Mouse (Mus musculus): Measurements from ENCODE around the gene Myo16.

The Myo16 gene

GRCm38 (mm10) chr8:10153611-10154438, at the start of gene Myo16:
TSS of gene Myo16 (plus strand) at chr8:10153911.
- DNase-seq = peak; percentile 66

DNA sequence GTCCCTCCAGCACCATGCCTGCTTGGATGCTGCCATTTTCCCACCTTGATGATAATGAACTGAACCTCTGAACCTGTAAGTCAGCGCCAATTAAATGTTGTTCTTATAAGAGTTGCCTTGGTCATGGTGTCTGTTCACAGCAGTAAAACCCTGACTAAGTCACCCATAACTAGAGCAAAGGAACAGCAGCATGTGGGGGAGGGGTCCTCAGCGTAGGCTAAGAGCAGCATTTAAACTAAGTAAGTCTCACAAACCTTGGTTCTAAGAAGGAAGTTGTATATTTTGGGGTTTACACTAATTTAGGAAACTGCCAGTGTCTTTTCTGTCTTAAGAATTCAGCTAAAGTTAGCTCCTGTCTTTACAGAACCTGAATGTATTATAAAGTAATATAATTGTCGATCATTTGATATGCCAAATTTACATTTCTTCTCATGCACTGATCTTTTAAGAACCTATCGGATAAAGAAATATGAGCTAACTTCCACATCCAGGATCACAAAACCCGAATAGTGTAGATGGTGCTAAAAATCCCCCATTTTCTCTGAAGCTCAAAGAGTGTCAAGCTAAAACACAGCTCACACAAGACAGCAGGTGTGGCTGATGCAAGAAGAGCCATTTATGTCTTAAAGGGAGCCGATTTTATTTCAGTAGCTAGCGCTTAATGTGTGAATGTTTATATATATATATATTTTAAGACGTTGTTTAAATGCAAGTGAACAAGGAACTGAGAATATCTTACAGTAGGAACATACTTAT, 45.0 kb upstream of the Myo16 start:
- DNase-seq = peak; percentile 25

DNA sequence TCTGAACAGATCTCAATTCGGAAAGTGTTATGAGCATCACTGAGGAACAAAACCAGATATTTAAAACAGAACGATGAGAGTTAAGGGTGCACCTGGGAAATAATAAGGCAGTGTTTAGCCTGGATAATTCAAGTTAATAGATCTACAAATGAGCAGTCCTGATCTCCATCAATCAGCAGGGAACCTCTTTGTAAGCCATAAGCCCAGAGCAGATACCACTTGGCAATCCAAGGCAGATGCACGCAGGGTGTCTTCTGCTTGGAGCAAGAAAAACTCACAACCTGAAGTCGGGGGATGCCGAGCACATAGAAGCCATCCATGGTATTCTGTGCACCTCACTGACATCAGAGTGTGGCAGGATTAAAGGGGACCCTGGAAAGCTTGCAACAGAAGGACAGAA, 31.0 kb upstream of the Myo16 start:
- DNase-seq = no peak

GRCm38 (mm10) chr8:10123412-10123811, 30.3 kb upstream of the Myo16 start:
- DNase-seq = no peak

DNA sequence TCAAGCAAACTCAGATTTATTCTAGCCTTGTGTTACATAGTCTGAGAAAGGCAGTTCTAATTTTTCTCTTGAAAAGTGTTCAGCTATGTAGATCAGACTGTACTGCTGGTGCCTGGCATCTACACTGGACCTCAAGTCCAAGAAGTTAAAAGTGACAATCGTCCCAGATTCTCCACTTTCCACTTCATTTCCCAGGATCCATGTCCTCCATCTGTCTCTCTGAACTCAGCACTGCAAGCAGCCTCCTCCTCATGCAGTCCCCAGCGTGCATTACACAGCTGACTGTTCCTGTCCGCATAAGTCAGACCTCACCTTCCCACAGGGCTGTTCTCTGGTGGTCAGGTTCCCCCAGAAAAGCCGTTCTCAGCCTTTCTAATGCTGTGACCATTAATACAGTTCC, 28.0 kb upstream of the Myo16 start:
- no peak for DNase-seq

DNA sequence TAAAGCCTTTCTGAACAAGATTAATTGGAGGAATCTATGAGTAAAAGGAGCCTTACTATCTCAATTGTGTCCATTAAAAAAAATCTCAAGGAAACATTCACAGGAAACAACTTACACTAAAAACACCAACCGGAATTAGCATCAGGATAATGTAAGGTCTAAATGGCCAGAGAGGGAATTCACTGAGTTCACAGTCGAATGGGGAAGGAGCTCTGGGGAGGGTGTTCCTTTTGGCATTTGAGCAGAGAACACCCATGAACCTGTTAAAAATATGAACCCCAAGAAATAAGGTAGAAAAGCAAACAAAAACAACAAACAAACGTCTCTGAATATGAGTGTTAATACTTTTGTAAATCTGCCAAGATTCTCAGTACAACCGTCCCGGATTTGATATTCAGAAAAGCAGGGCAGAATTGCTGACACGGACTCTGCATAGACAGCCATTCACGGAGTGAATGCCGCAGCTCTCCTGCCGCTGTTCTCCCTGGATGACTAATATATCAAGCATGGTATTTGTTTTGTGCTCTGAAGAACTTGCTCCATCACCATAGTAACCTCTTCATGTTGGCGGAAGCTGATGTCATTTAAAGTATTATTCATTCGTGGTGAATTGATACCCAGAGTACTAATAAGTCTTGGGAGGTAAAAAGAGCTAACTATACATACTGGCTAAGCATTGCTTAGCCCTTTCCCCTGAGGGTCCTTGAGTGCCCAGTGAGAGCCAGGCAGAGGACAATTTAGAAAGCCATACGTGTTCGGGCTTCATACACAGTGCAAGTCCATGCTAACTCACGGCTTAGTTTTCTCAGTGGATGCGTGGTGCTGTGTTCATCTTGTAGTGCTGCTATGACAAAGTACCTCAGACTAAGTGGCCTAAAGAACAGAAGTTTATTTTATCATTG, 22.9 kb upstream of the Myo16 start:
- no peak for DNase-seq

GRCm38 (mm10) chr8:10139536-10139935, 14.2 kb upstream of the Myo16 start:
- DNase-seq = no peak

DNA sequence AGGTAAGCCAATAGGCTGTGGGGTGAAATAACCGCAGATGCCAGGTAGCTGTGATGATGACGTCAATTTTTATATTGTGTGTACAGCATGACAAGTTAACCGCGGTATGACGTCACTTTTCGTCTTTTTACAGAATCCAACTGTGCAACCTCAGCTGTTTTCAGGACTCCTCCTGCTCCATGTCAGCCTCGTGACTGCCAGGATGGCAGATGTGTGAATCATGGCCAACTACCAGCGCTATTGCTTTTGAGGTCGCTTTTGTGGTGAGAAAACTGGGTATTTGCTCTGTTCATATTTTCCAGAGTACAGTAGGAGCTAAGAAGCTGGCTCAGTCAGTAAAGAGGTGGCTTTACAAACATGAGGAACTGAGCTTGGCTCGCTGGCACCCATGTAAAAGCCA, 9.8 kb upstream of the Myo16 start:
- DNase-seq = no peak

DNA sequence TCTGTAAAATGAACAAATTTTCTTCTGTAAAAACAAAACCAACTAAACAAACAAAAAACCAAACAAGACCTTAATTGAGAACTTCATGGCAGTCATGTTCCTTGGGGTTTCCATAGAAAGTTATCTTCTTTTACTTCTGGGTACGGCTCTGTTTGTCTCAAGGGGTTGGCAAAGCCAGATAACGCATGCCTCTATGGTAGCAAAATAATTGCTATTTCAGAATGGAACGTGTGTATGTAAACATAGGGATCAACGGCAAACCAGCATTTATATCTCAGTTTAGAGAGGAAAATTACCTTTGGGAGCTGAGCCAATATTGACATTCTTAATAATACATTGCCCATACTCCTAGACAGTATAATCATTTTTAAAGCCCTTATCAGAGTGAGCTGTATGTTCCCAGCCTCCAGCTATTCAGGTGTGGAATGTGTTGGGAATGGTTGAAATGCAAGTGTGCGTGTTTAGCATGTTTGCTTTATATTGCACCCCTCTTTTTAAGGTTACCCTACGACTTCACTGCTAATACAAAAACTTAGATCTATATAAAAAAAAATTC, 1.9 kb upstream of the Myo16 start:
- DNase-seq = no peak

- peak; percentile 13 for DNase-seq
Measured at GRCm38 (mm10) chr8:10154439-10154745, 681 bp downstream of the Myo16 start.

GRCm38 (mm10) chr8:10155075-10155474, 1.4 kb downstream of the Myo16 start:
- DNase-seq = no peak

DNA sequence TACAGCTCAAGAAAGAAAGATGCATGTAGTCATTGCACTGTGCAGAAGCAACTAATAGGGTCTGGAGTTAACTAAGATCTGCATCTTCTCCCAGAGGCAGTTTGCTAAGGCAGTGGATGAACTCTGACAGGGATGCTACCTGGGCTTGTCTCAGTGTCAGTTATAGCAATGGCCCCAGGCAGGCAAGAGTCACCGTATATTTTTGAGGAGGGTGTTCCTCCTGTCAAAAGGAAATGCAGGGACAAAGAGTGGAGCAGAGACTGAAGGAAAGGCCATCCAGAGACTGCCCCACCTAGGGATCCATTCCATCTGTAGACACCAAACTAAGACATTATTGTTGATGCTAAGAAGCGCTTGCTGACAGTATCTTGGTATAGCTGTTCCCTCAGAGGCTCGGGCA, 7.4 kb downstream of the Myo16 start:
- DNase-seq = no peak

DNA sequence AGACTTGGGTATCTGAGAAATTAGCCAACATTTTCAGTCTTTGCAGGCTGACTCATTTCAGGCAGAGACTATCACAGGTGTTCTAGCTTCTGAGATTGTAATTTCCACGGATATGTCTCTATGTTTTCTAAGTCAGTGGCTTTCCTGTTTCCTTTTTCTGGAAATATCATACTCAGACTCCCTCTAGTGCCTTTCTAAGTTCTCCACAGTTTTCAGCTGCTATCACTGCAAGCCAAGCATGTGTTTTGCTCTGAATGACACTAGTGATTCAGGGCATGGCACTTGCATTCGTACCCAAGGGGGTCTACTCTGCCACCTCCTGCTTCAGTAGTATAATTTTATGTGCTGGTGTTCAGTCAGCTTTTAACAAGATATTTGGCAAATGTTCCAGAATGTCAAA, 11.2 kb downstream of the Myo16 start:
- DNase-seq = no peak

- DNase-seq = no peak
Measured at GRCm38 (mm10) chr8:10168326-10168725, 14.6 kb downstream of the Myo16 start.

GRCm38 (mm10) chr8:10169894-10170293, 16.2 kb downstream of the Myo16 start:
- DNase-seq = no peak

- DNase-seq = no peak
Measured at GRCm38 (mm10) chr8:10171321-10171720, 17.6 kb downstream of the Myo16 start.

GRCm38 (mm10) chr8:10172278-10172677, 18.6 kb downstream of the Myo16 start:
- DNase-seq = no peak

GRCm38 (mm10) chr8:10173033-10173747, 19.5 kb downstream of the Myo16 start:
- no peak for DNase-seq

GRCm38 (mm10) chr8:10174201-10174840, 20.6 kb downstream of the Myo16 start:
- DNase-seq = no peak

DNA sequence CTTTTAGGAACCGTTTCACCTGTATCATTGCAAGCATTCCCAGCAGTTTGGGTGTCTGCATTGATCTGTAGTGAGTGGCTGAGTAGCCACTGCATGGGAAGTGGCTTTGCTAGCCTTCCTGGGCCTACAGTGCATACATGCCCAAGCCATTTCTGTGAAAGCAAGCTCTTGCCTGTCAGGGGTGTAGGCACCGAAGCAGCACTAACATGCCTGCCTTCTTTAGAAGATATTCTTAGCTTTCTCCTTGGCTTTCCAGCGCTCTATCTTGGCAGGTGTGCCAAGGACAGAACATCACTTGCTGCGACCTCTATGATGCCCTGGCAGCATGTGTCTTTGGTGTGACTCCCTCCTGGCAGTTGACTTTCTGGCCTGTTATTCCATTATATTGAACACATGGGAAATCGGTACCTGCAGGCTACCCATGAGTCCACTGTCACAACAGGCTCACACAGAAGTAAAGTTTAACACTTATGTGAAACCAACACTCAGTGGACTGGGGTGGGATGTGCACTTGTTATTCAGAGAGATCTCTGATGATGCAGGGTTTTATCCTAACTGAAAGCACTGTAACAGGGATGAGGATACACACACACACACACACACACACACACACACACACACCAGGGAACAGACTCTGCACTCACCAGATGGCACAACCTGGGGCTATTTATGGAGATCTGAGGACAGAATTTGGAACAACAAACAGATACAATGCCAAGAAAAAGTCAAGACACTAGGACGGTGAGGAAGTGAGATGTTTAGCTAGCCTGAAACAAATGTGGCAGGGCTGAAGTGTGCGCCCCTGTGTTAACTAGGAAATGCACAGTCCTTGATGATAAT, 21.4 kb downstream of the Myo16 start:
- DNase-seq = no peak

- no peak for DNase-seq
Measured at GRCm38 (mm10) chr8:10175976-10176375, 22.3 kb downstream of the Myo16 start.

Measured in right cerebral cortex, postnatal 4 days (tissue).